18 mouse cellular contexts compared by ENCODE assay signal in genomic region chr14:57161833-57162232, GRCm38 (mm10). TPM values are rescaled to one million over a fixed set of nuclear protein-coding genes. Genes with fewer than 3 reads are reported as not detected.
DNase-seq lines count a peak whose midpoint lies in the region; ATAC-seq and TF ChIP-seq lines count a peak whose summit lies in the region.
"Had no signal": no experiment of that assay in that cellular context is flagged by ENCODE, and none has a peak within 500 bp of the region (broad histone marks: within the 10 kb centered on the region; RNA-seq: fewer than 3 reads in every experiment).

No protein-coding gene starts in this region.

- no peak for TF ChIP-seq CTCF in stomach, postnatal 0 days (IDR thresholded peaks at IDR 0.05; ENCODE audit: low read depth)

- no peak overlapping the region for H3K27ac ChIP-seq in embryonic facial prominence, embryonic 13.5 days
- H3K27ac ChIP-seq in embryonic facial prominence, embryonic 10.5 days (replicated peaks), result no peak overlapping the region
- peak overlapping the region; percentile 7 for H3K27ac ChIP-seq in hindbrain, embryonic 15.5 days (replicated peaks)
- H3K27ac ChIP-seq in hindbrain, embryonic 11.5 days (ENCODE audit: low read depth, low read length), result no peak overlapping the region
- peak overlapping the region; percentile 5; the same call in 1 of the 2 replicates for H3K27ac ChIP-seq in stomach, embryonic 15.5 days
- H3K27ac ChIP-seq in stomach, postnatal 0 days (replicated peaks), result no peak overlapping the region
- H3K27ac ChIP-seq: kidney, embryonic 15.5 days; liver, embryonic 13.5 days; lung, embryonic 15.5 days; midbrain, embryonic 15.5 days had no signal

- 40% methylated on average over 2 of the region's 2 CpGs for WGBS in embryonic facial prominence, embryonic 13.5 days
- 58% methylated on average over 2 of the region's 2 CpGs for WGBS in embryonic facial prominence, embryonic 10.5 days
- 59% methylated on average over 2 of the region's 2 CpGs for WGBS in hindbrain, embryonic 15.5 days
- 41% methylated on average over 2 of the region's 2 CpGs for WGBS in hindbrain, embryonic 11.5 days
- 24% methylated on average over 2 of the region's 2 CpGs for WGBS in stomach, embryonic 15.5 days
- 18% methylated on average over 2 of the region's 2 CpGs for WGBS in stomach, postnatal 0 days

- no peaks in the 10 kb centered on the region for H3K36me3 ChIP-seq in embryonic facial prominence, embryonic 13.5 days
- no peaks in the 10 kb centered on the region for H3K36me3 ChIP-seq in embryonic facial prominence, embryonic 10.5 days (replicated peaks)
- no peaks in the 10 kb centered on the region for H3K36me3 ChIP-seq in hindbrain, embryonic 15.5 days
- no peaks in the 10 kb centered on the region for H3K36me3 ChIP-seq in hindbrain, embryonic 11.5 days (ENCODE audit: control insufficient read depth, insufficient read depth, low read length)
- H3K36me3 ChIP-seq in stomach, embryonic 15.5 days, result no peaks in the 10 kb centered on the region
- no peaks in the 10 kb centered on the region for H3K36me3 ChIP-seq in stomach, postnatal 0 days (ENCODE audit: control insufficient read depth, insufficient read depth, low read length)
- H3K36me3 ChIP-seq: heart, embryonic 12.5 days; intestine, embryonic 15.5 days; kidney, embryonic 15.5 days; liver, embryonic 13.5 days; lung, embryonic 15.5 days; midbrain, embryonic 15.5 days had no signal

- no peaks in the 10 kb centered on the region for H3K27me3 ChIP-seq in embryonic facial prominence, embryonic 13.5 days
- H3K27me3 ChIP-seq in embryonic facial prominence, embryonic 10.5 days (replicated peaks; ENCODE audit: low read depth, poor library complexity, severe bottlenecking), result peaks cover 4% of the 10 kb centered on the region; the same call in 1 of the 2 replicates
- no peaks in the 10 kb centered on the region for H3K27me3 ChIP-seq in hindbrain, embryonic 15.5 days
- H3K27me3 ChIP-seq in hindbrain, embryonic 11.5 days (ENCODE audit: control insufficient read depth, insufficient read depth, low read length), result no peaks in the 10 kb centered on the region
- no peaks in the 10 kb centered on the region for H3K27me3 ChIP-seq in stomach, embryonic 15.5 days (replicated peaks)
- 0 out of 2 replicates have a peak, but pooled peaks cover 2% of the 10 kb centered on the region for H3K27me3 ChIP-seq in stomach, postnatal 0 days (ENCODE audit: control insufficient read depth, insufficient read depth, low read length)
- H3K27me3 ChIP-seq: intestine, embryonic 15.5 days; kidney, embryonic 15.5 days; liver, embryonic 13.5 days; lung, embryonic 15.5 days; midbrain, embryonic 15.5 days had no signal

- DNase-seq in embryonic facial prominence, embryonic 10.5 days (ENCODE audit: low spot score), result no peak
- no peak for DNase-seq in hindbrain, embryonic 11.5 days (ENCODE audit: low spot score)
- DNase-seq in stomach, postnatal 0 days (ENCODE audit: low spot score), result no peak
- no peak for DNase-seq in thymus, postnatal 4 days
- DNase-seq: liver, embryonic 13.5 days; spleen, adult 18-20 months; thymus, postnatal 25 days had no signal

- TF ChIP-seq EP300 in stomach, postnatal 0 days (optimal IDR thresholded peaks at IDR 0.05), result no peak

- no peak overlapping the region for H3K4me3 ChIP-seq in embryonic facial prominence, embryonic 13.5 days
- no peak overlapping the region for H3K4me3 ChIP-seq in embryonic facial prominence, embryonic 10.5 days
- H3K4me3 ChIP-seq in hindbrain, embryonic 15.5 days, result no peak overlapping the region
- H3K4me3 ChIP-seq in hindbrain, embryonic 11.5 days (ENCODE audit: low read depth, low read length), result no peak overlapping the region
- no peak overlapping the region for H3K4me3 ChIP-seq in stomach, embryonic 15.5 days (replicated peaks)
- no peak overlapping the region for H3K4me3 ChIP-seq in stomach, postnatal 0 days (ENCODE audit: low read depth, low read length)
- H3K4me3 ChIP-seq: heart, embryonic 12.5 days; intestine, embryonic 15.5 days; kidney, embryonic 15.5 days; liver, embryonic 13.5 days; lung, embryonic 15.5 days; midbrain, embryonic 15.5 days had no signal

- H3K9ac ChIP-seq in embryonic facial prominence, embryonic 13.5 days, result 0 out of 2 replicates have a peak overlapping the region, but pooled peaks have one; percentile 3
- no peak overlapping the region for H3K9ac ChIP-seq in hindbrain, embryonic 15.5 days
- H3K9ac ChIP-seq in hindbrain, embryonic 11.5 days (ENCODE audit: low read depth, low read length), result no peak overlapping the region
- no peak overlapping the region for H3K9ac ChIP-seq in stomach, embryonic 15.5 days
- no peak overlapping the region for H3K9ac ChIP-seq in stomach, postnatal 0 days (ENCODE audit: low read length)
- H3K9ac ChIP-seq: heart, embryonic 12.5 days; intestine, embryonic 15.5 days; kidney, embryonic 15.5 days; liver, embryonic 13.5 days; lung, embryonic 15.5 days; midbrain, embryonic 15.5 days had no signal

- no peak for ATAC-seq in embryonic facial prominence, embryonic 13.5 days (ENCODE audit: insufficient number of reproducible peaks, insufficient read depth, low FRiP score, low TSS enrichment, low read depth)
- ATAC-seq in hindbrain, embryonic 15.5 days (ENCODE audit: low FRiP score, low read depth), result no peak
- no peak for ATAC-seq in hindbrain, embryonic 11.5 days (ENCODE audit: low FRiP score)
- ATAC-seq in stomach, embryonic 15.5 days (ENCODE audit: insufficient read depth, low FRiP score, low read depth), result no peak
- ATAC-seq in stomach, postnatal 0 days (ENCODE audit: low FRiP score, low TSS enrichment), result no peak
- ATAC-seq: forebrain, embryonic 16.5 days; midbrain, embryonic 15.5 days had no signal

- no peaks in the 10 kb centered on the region for H3K9me3 ChIP-seq in embryonic facial prominence, embryonic 13.5 days
- no peaks in the 10 kb centered on the region for H3K9me3 ChIP-seq in embryonic facial prominence, embryonic 10.5 days
- no peaks in the 10 kb centered on the region for H3K9me3 ChIP-seq in hindbrain, embryonic 15.5 days
- H3K9me3 ChIP-seq in hindbrain, embryonic 11.5 days (ENCODE audit: control insufficient read depth, low read length), result no peaks in the 10 kb centered on the region
- H3K9me3 ChIP-seq in stomach, embryonic 15.5 days, result no peaks in the 10 kb centered on the region
- no peaks in the 10 kb centered on the region for H3K9me3 ChIP-seq in stomach, postnatal 0 days (ENCODE audit: control insufficient read depth, low read length)
- H3K9me3 ChIP-seq: heart, embryonic 12.5 days; intestine, embryonic 15.5 days; kidney, embryonic 15.5 days; liver, embryonic 13.5 days; lung, embryonic 15.5 days; midbrain, embryonic 15.5 days had no signal

- H3K4me2 ChIP-seq in embryonic facial prominence, embryonic 13.5 days, result no peak overlapping the region
- H3K4me2 ChIP-seq in hindbrain, embryonic 15.5 days, result no peak overlapping the region
- no peak overlapping the region for H3K4me2 ChIP-seq in hindbrain, embryonic 11.5 days (replicated peaks; ENCODE audit: low read depth, low read length)
- 0 out of 2 replicates have a peak overlapping the region, but pooled peaks have one; percentile 10 for H3K4me2 ChIP-seq in stomach, embryonic 15.5 days
- no peak overlapping the region for H3K4me2 ChIP-seq in stomach, postnatal 0 days (replicated peaks; ENCODE audit: low read depth)
- H3K4me2 ChIP-seq: heart, embryonic 12.5 days; intestine, embryonic 15.5 days; kidney, embryonic 15.5 days; liver, embryonic 13.5 days; lung, embryonic 15.5 days; midbrain, embryonic 15.5 days had no signal

- H3K4me1 ChIP-seq in embryonic facial prominence, embryonic 13.5 days, result 0 out of 2 replicates have a peak, but pooled peaks cover 9% of the 10 kb centered on the region
- H3K4me1 ChIP-seq in embryonic facial prominence, embryonic 10.5 days, result peaks cover 20% of the 10 kb centered on the region
- H3K4me1 ChIP-seq in hindbrain, embryonic 15.5 days (replicated peaks), result 0 out of 2 replicates have a peak, but pooled peaks cover 4% of the 10 kb centered on the region
- no peaks in the 10 kb centered on the region for H3K4me1 ChIP-seq in hindbrain, embryonic 11.5 days (replicated peaks; ENCODE audit: control insufficient read depth, insufficient read depth, low read length)
- 0 out of 2 replicates have a peak, but pooled peaks cover 13% of the 10 kb centered on the region for H3K4me1 ChIP-seq in stomach, embryonic 15.5 days
- H3K4me1 ChIP-seq in stomach, postnatal 0 days (replicated peaks; ENCODE audit: control insufficient read depth, insufficient read depth), result no peaks in the 10 kb centered on the region
- H3K4me1 ChIP-seq: heart, embryonic 12.5 days; liver, embryonic 13.5 days; lung, embryonic 15.5 days; midbrain, embryonic 15.5 days had no signal

RNA-seq across cellular contexts. Expression of gene Gjb6, which starts 28.4 kb away (rescaled TPM):
- polyA plus RNA-seq in embryonic facial prominence, embryonic 13.5 days (2015; fragmentation: Nextera tagmentation; extraction: Ambion mirVana), result 20.4 and 22.1 TPM in 2 replicates
- 1.1 and 3.5 TPM in 2 replicates for polyA plus RNA-seq in embryonic facial prominence, embryonic 10.5 days (2016; fragmentation: Nextera tagmentation; extraction: Ambion mirVana)
- polyA plus RNA-seq in hindbrain, embryonic 15.5 days (2015; fragmentation: Nextera tagmentation; extraction: Ambion mirVana), result 21.0 and 27.7 TPM in 2 replicates
- polyA plus RNA-seq in hindbrain, embryonic 11.5 days (2014; fragmentation: Nextera tagmentation; extraction: Ambion mirVana), result 5.8 and 6.5 TPM in 2 replicates
- 2.5 and 5.3 TPM in 2 replicates for polyA plus RNA-seq in stomach, embryonic 15.5 days (2015; fragmentation: Nextera tagmentation; extraction: Ambion mirVana)
- polyA plus RNA-seq in stomach, postnatal 0 days (2015; fragmentation: Nextera tagmentation; extraction: Ambion mirVana), result 21.3 and 24.3 TPM in 2 replicates
- polyA plus RNA-seq: large intestine, adult 2 months had no signal

RNA-seq across cellular contexts. Expression of gene Gm4491, which starts 46.1 kb away (rescaled TPM):
- 0.13 TPM in 1 of 2 replicates, not detected in the other for polyA plus RNA-seq in embryonic facial prominence, embryonic 13.5 days (2015; fragmentation: Nextera tagmentation; extraction: Ambion mirVana)
- polyA plus RNA-seq in embryonic facial prominence, embryonic 10.5 days (2016; fragmentation: Nextera tagmentation; extraction: Ambion mirVana), result not detected in 2 replicates
- 0.26 TPM in 1 of 2 replicates, not detected in the other for polyA plus RNA-seq in hindbrain, embryonic 15.5 days (2015; fragmentation: Nextera tagmentation; extraction: Ambion mirVana)
- polyA plus RNA-seq in hindbrain, embryonic 11.5 days (2014; fragmentation: Nextera tagmentation; extraction: Ambion mirVana), result not detected in 2 replicates
- polyA plus RNA-seq in stomach, embryonic 15.5 days (2015; fragmentation: Nextera tagmentation; extraction: Ambion mirVana), result not detected in 2 replicates
- not detected in 2 replicates for polyA plus RNA-seq in stomach, postnatal 0 days (2015; fragmentation: Nextera tagmentation; extraction: Ambion mirVana)
- polyA plus RNA-seq: forebrain, embryonic 16.5 days; heart, embryonic 12.5 days; kidney, embryonic 15.5 days; large intestine, adult 2 months; liver, embryonic 13.5 days; lung, embryonic 15.5 days; midbrain, embryonic 15.5 days; stomach, embryonic 14.5 days had no signal

RNA-seq across cellular contexts. Expression of gene Gjb2, which starts 57.3 kb away (rescaled TPM):
- polyA plus RNA-seq in embryonic facial prominence, embryonic 13.5 days (2015; fragmentation: Nextera tagmentation; extraction: Ambion mirVana), result 30.1 and 31.4 TPM in 2 replicates
- 5.8 and 10.0 TPM in 2 replicates for polyA plus RNA-seq in embryonic facial prominence, embryonic 10.5 days (2016; fragmentation: Nextera tagmentation; extraction: Ambion mirVana)
- 16.5 and 21.6 TPM in 2 replicates for polyA plus RNA-seq in hindbrain, embryonic 15.5 days (2015; fragmentation: Nextera tagmentation; extraction: Ambion mirVana)
- polyA plus RNA-seq in hindbrain, embryonic 11.5 days (2014; fragmentation: Nextera tagmentation; extraction: Ambion mirVana), result 21.1 and 34.3 TPM in 2 replicates
- 13.3 and 19.9 TPM in 2 replicates for polyA plus RNA-seq in stomach, embryonic 15.5 days (2015; fragmentation: Nextera tagmentation; extraction: Ambion mirVana)
- 77.8 and 78.1 TPM in 2 replicates for polyA plus RNA-seq in stomach, postnatal 0 days (2015; fragmentation: Nextera tagmentation; extraction: Ambion mirVana)

Comparison
In these comparisons a context has a peak if more than half of its experiments do, and no peak if none do; other contexts are left out.
1. H3K27ac ChIP-seq: peak in hindbrain, embryonic 15.5 days (single experiment) and stomach, embryonic 15.5 days (single experiment); none in embryonic facial prominence, embryonic 13.5 days (single experiment), embryonic facial prominence, embryonic 10.5 days (single experiment), hindbrain, embryonic 11.5 days (single experiment) and stomach, postnatal 0 days (single experiment).